Mouse (Mus musculus) olfactory bulb, adult 2 months (tissue): Measurements from ENCODE around the gene Elmsan1.

ENCODE experiments used
- CTCF ChIP-seq: fragments of 200-500 bp; IDR thresholded peaks from 2 replicates; pipeline ENCODE4 v1.5.1; 2012; ENCODE audit warnings: low read depth, mild to moderate bottlenecking, low read length, moderate library complexity; ENCODE audit not compliant: insufficient read depth
- POLR2A ChIP-seq: fragments of 200-500 bp; IDR thresholded peaks from 2 replicates; pipeline ENCODE4 v1.6.1; 2012; ENCODE audit warnings: mild to moderate bottlenecking, low read depth, low read length, moderate library complexity; ENCODE audit not compliant: insufficient read depth

DNA sequence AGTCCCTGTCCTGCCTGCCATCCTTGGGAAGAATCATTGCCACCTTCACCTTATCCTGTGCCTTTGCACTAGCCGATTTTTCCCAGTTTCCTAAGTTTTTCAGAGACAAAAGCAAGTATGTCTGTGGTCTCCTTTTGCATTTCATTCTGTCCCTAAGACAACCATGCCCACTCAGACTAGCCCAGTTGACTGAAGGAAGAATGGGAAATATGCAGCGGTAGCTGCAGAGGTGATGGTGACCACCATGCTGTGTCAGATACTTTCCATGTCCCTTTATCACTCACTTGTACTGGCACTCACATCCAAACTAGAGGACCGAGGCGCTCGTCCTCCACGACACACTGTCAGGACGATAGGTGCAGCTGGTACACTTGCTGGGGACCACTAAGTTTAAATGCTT is 81.5 kb downstream of the Elmsan1 start:
- no peak for TF ChIP-seq POLR2A
- TF ChIP-seq CTCF: no peak
